Mouse (Mus musculus) layer of hippocampus, adult 9-11 months (tissue): ENCODE results near the gene Ccnt2.
A peak's percentile ranks its signal among the peaks of the same experiment; 100 is the strongest.

Experiments used
- DNase-seq: peaks from one replicate; pipeline ENCODE4 v3.0.0; 2022

Gene Ccnt2

GRCm38 (mm10) chr1:127795087-127795769 is 21.3 kb downstream of the Ccnt2 start:
- no peak for DNase-seq

DNA sequence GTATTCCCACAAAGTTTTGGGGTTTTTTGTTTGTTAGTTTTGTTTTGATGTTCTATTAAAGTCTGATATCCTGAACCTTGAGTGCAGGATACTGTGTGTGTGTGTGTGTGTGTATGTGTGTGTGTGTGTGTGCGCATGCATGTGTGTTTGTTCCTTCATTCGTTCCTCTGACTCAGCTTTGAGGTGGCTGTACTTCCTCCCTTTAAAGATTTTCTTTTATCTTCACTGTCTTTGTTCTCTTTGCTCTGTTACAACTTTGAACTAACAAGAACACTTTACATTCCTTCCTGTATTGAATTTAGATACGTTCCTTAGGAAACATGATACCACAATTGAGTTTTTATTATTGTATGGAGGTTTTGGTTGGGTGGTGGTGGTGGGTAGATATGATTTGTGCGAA is 22.4 kb downstream of the Ccnt2 start:
- DNase-seq: no peak

DNA sequence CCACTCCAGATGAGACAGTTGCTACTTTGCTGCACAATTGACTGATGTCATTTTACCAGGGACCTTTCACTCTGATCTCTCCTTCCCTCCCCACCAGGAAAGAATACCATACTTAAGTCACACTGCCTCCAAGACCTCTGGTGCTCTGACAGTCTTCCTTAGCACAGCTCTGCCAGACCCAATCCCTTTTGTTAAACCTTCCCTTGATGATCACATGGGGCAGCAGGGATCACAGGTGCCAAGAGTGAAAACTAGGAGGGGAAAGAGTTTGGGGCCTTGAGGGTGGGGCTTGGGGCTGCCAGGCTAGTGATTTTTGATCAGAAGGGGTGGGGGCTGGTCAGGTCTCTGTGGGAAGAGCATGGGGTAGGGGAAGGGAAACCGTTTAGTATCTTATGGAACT is 22.8 kb downstream of the Ccnt2 start:
- no peak for DNase-seq

DNA sequence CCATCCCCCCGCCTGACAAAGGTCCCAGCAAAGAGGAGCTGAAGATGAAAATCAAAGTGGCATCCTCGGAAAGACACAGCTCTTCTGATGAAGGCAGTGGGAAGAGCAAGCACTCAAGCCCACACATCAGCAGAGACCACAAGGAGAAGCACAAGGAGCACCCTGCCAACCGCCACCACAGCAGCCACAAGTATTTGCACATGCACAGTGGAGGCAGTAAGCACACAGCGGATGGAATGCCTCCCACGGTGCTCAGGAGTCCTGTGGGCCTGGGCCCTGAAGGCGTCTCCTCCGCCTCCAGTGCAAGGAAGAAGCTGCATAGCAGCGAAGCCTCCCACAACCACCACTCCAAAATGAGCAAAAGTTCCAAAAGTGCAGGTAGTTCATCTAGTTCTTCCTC is 29.0 kb downstream of the Ccnt2 start:
- DNase-seq: no peak

GRCm38 (mm10) chr1:127808671-127809070 is 34.7 kb downstream of the Ccnt2 start:
- no peak for DNase-seq

DNA sequence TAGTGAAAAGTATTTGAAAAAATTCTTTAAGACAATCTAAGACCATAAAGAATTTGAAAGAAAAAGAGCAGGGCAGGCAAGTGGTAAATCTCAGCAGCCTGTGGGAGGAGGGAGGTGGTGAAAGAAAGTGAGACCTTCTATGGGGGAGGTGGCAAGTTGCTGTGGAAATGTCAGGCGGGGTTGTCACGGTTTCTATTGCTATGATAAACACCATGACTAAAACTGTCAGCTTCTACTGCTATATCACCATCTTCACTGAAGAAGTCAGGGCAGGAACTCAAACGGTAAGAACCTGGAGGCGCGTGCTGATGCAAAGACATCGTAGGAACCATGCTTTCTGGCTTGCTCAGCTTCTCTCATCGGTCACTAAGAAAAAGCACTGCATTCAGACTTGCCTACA is 39.0 kb downstream of the Ccnt2 start:
- DNase-seq: no peak

DNA sequence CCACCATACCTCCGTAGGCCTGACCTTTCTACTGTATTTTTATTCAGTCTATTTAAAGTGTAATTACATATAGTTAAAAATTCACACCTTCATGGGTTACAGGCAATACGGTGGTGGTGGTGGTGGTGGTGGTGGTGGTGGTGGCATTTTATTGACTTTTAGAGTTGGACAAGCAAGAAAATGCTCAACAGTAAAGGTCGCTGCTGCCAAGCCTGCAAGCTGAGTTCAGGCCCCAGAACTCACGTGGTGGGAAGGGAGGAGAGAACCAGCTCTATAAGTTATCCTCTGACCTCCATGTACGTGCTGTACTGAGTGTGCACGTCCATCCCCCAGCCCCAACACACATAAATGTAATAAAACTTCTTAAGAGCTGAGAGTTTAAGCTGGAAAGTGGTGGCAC is 42.4 kb downstream of the Ccnt2 start:
- no peak for DNase-seq

DNA sequence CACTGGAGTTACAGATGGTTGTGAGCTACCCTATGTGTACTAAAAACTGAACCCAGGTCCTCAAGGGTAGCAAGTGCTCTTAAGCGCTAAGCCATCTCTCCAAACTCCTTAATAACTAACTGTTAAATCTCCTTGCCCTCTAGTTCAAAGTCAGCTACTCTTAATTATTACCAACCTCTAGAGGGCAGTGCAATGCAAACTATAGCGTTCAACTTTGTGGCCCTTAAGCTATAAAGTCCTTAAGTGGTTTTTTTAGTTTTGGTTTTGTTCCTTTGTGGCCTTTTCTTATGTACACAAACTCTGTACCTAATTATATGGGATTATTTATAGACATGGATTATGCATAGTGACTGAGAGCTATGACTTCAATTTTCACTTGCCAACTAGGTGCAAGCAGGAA is 53.4 kb downstream of the Ccnt2 start:
- no peak for DNase-seq

DNA sequence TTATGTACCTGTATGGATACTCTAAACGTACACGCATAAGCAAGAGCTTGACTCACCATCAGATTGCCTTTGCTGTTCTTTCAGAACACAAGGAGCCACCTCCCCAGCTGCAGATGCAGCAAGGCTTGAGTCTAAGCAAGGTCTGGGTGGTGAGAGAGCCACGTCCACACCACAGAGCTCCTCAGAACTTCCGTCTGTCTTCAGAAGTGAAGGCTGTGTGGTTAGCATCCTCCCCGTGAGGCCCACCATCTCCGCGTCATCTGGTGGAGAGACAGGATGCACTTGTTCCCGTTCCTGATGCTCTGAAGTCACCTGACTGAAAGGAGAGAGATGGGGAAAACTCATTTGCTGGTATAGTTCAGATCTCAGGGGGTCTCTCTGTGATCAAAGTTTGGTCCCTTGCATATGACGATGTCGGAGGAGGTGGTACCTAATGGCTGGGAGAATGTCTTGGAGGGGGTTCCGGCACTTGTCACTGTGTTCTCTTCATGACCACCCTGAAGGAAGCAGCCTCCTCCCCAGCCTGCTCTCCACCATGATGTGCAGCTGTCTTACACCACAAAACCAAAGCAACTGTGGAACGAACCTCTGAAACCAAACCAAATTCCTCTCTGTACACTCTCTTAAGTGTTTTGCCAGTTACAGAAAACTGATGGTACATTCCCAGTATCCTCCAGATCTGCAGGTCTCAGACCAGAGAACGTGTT is 56.4 kb downstream of the Ccnt2 start:
- DNase-seq: peak; percentile 34

DNA sequence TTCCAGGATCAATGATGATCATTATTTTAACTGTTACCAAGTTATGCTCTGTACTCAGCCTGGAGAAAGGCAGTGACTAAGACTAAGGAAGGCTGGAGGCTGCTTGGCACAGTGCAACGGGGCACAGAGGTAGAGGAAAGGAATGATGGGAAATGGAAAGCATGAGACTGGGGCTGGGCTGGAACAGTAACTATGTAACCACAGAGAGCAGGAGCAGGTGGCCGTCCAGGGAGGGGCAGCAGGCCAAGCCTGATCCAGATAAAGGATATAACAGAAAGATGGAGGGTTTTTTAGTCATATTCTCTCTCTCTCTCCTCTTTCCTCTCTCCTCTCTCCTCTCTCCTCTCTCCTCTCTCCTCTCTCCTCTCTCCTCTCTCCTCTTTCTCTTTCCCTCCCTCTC is 59.8 kb downstream of the Ccnt2 start:
- DNase-seq: no peak

GRCm38 (mm10) chr1:127834202-127834601 is 60.2 kb downstream of the Ccnt2 start:
- DNase-seq: no peak

- peak; percentile 10 for DNase-seq
Measured at GRCm38 (mm10) chr1:127836619-127837018, 62.7 kb downstream of the Ccnt2 start.

DNA sequence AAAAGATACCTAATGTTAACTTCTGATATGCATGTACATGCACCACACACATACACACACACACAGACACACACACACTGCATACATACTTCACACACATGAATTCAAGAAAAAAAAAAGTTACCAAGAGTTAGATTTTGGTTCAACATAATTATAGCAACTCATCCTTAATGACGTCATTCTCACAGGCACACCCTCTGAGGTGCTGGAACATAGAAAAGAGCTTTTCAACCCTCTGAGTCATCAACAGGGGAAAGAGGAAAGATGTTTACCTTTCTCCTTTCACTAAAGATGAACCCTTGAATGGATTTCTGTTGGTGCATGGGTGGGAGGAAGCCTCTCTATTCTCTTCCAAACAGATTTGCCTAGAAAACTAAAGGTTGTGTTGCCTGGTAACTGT is 64.6 kb downstream of the Ccnt2 start:
- DNase-seq: no peak

DNA sequence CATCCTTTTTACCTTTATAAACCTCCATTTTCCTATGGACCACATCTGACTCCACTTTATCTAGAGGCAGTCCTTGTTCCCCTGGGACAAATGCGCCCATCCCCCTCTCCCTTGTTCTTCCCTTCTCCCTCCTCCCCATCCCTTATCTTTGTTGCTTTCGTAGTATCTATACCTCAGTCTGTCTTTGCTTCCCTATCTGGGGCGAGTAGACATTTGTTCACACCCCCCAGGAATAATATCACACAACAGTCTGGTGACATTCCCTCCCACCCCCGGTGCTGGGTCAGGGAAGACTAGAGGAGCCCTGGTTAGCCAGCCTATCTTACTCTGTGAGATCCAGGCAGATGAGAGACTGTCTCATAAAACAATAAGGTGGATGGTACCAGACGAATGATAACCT is 71.5 kb downstream of the Ccnt2 start:
- DNase-seq: no peak

DNA sequence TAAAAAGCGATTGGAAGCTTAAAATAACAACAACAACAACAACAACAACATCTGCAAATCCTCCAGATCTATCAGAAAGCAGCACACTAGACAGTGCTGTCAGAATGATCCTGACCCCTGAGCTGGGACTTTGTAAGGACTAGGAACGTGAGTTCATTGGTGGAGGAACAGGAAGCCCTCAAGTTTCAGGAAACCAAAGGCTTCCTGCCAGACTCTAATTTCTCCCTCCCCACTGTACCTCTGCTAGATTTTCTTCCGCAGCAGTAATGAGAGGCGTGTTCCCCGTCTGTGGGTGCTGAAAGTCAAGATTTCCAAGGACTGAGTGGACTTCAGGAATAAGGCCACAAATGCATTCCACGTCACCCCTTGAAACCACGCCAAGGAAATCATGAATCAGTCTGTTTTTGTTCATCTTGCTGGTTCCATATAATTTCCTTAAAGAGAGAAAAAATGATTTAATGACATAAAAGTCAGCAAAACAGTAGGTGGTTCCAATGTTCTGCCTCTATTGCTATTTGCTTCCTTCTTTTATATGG is 76.2 kb downstream of the Ccnt2 start:
- DNase-seq: no peak

DNA sequence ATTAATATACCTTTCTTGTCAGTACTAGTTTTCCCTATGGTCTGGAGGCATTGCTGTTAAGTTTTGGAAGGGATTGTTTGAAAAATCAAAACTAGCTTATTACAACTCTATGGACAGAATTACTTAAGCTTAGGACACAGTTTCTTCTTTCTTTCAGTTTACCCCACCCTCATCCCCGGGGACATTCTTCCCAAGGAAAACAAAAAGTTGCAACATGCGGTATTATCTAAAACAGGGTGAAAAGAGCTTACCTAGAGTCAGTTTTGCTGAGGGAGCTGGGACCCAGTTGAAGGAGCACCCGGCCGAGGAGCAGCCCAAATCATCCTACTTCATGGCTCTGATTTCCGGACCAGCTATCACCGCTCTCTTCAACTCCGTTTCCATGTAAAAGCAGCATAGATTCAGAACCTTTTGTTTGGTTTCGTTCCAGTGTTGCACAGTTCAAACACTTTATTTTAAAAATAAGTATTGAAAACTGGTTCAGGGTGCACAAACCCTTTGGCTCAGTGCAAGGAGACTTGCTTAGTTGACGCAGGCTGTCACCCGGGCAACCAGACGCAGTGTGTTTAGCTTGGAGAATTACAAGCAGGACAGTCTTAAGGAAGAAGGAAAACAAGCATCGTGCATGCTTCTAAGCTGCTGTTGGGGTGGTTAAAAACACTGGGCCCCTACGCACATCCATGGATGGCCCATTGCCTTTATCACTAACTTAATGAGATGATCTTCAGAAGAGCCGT is 80.7 kb downstream of the Ccnt2 start, which contains the start of gene Map3k19:
Gene Map3k19, minus strand, starts transcription at position 546 of the 737 bp plus-strand sequence.
- DNase-seq: peak; percentile 29
